In the genomic region with DNA sequence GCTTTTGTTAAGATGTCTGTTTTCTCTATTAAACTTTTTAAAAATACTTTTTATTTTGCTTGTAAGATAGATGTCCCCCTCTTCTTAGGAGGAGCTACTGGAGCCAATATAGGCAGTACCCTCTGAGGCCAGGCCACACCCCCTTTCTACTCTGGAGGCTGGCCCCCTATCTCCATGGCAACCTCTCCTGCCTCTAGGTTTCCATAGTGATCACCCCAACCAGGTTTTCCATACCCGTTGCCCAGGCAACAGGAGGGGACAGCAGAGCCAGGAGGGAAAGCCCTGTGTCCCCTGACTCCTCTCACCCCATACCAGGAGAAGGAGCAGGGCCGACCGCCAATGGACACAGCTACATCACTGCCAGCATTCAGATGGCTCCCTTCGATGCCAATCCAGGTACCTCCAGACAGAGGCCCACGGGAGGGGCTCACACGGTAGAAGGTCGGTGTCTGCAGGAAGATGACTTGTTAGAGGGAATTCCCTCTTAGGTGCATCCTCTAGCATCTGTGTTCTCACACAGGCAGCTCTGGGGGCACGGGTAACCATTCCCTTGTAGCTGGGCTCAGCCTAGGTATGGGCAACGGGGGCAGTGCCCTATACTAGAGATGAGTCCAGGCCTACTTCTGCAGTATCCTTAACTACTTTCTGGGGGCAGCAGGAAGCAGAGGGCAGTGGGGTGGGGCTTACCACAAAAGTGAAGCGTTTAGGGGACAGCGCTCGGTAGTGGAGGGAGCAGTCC, we compare ENCODE assay signal across 12 mouse cellular contexts. TPM values are rescaled to one million over a fixed set of nuclear protein-coding genes. Genes with fewer than 3 reads are reported as not detected.
DNase-seq lines count a peak whose midpoint lies in the region; ATAC-seq lines count a peak whose summit lies in the region.
"Had no signal": no experiment of that assay in that cellular context is flagged by ENCODE, and none has a peak within 500 bp of the region (broad histone marks: within the 10 kb centered on the region; RNA-seq: fewer than 3 reads in every experiment).

No protein-coding gene starts in this region.

- H3K4me1 ChIP-seq in midbrain, embryonic 13.5 days (replicated peaks) = peaks cover 32% of the 10 kb centered on the region

- no peaks in the 10 kb centered on the region for H3K9me3 ChIP-seq in midbrain, embryonic 13.5 days

- H3K4me3 ChIP-seq in midbrain, embryonic 13.5 days (replicated peaks) = 0 out of 2 replicates have a peak overlapping the region, but pooled peaks have one; percentile 5

- ATAC-seq in midbrain, embryonic 13.5 days = peak; percentile 90

- 35% methylated on average over 12 of the region's 12 CpGs for WGBS in midbrain, embryonic 13.5 days

- H3K9ac ChIP-seq in midbrain, embryonic 13.5 days (replicated peaks) = peak overlapping the region; percentile 49

- H3K36me3 ChIP-seq in midbrain, embryonic 13.5 days = peaks cover 98% of the 10 kb centered on the region

- peak; percentile 37 for DNase-seq in ES-CJ7 (ENCODE audit: low read depth, low spot score)
- peak; percentile 92 for DNase-seq in embryo, embryonic 10.5 days (ENCODE audit: low spot score)
- peak; percentile 29 for DNase-seq in forelimb bud, embryonic 11.5 days (ENCODE audit: low read depth, low spot score)
- DNase-seq in adrenal gland, adult 8-10 months = no peak
- no peak for DNase-seq in gastrocnemius, postnatal 4 days (ENCODE audit: low spot score in 2 of 2)
- DNase-seq in spleen, postnatal 14 days (ENCODE audit: low spot score in 2 of 2) = no peak
- DNase-seq in yolk sac, embryonic 10.5 days (ENCODE audit: low spot score) = no peak
- DNase-seq: cerebellum, adult 11-12 months; heart, postnatal 10 days; kidney, postnatal 36 days had no signal

- peak overlapping the region; percentile 44 for H3K4me2 ChIP-seq in midbrain, embryonic 13.5 days (replicated peaks)

- peak overlapping the region; percentile 89 for H3K27ac ChIP-seq in midbrain, embryonic 13.5 days
- H3K27ac ChIP-seq: macrophage had no signal

- no peaks in the 10 kb centered on the region for H3K27me3 ChIP-seq in midbrain, embryonic 13.5 days

RNA-seq across cellular contexts. Expression of a gene that starts 28.3 kb away (rescaled TPM):
- polyA plus RNA-seq in midbrain, embryonic 13.5 days (2015; fragmentation: Nextera tagmentation; extraction: Ambion mirVana) = 53.1 and 69.4 TPM in 2 replicates
- total RNA-seq in adrenal gland, adult 8-10 months (2022) = 10 to 100 TPM; 65.9 to 85.2 (median 71.0) TPM
- total RNA-seq in gastrocnemius, postnatal 4 days (2021) = 10 to 100 TPM; 47.6 to 48.1 TPM

Comparison
In these comparisons a context has a peak if more than half of its experiments do, and no peak if none do; other contexts are left out.
1. DNase-seq: peak in ES-CJ7 (single experiment), embryo, embryonic 10.5 days (single experiment) and forelimb bud, embryonic 11.5 days (single experiment); none in adrenal gland, adult 8-10 months (single experiment), gastrocnemius, postnatal 4 days (0 of 2), spleen, postnatal 14 days (0 of 2) and yolk sac, embryonic 10.5 days (single experiment).